Mouse (Mus musculus): ENCODE measurements around the gene Ipo4. TPM values are rescaled to one million over a fixed set of nuclear protein-coding genes. Genes with fewer than 3 reads are reported as not detected.

The Ipo4 gene
- polyA plus RNA-seq, 1 experiment from 2014 or later: 80.6 TPM

- Histone ChIP-seq H3K27me3 (ENCODE audit: control insufficient read depth, insufficient read depth, low read length) (no peaks in the 10 kb centered on the region), H3K4me1 (ENCODE audit: control insufficient read depth, insufficient read depth, low read length) (peaks cover 7% of the 10 kb centered on the region), H3K9me3 (ENCODE audit: control insufficient read depth, low read length) (no peaks in the 10 kb centered on the region), H3K27ac (ENCODE audit: low read depth, low read length) (no peak overlapping the region), H3K4me3 (ENCODE audit: low read depth, low read length) (no peak overlapping the region), H3K9ac (ENCODE audit: low read length) (no peak overlapping the region), H3K36me3 (ENCODE audit: control insufficient read depth, insufficient read depth, low read length) (peaks cover 5% of the 10 kb centered on the region; the same call in 1 of the 2 replicates), H3K4me2 (no peak overlapping the region)
- WGBS: 98% methylated on average over 2 of the region's 2 CpGs
- DNase-seq (ENCODE audit: low spot score, missing footprints) (no peak), ATAC-seq (ENCODE audit: low FRiP score) (no peak)
These were observed 49.6 kb downstream of the Ipo4 start for GRCm38 (mm10) chr14:55586149-55586548.

GRCm38 (mm10) chr14:55585566-55585960 is 50.2 kb downstream of the Ipo4 start:
- peaks cover 9% of the 10 kb centered on the region; the same call in 1 of the 2 replicates for H3K36me3 ChIP-seq (ENCODE audit: control insufficient read depth, insufficient read depth, low read length)
- H3K27ac ChIP-seq (ENCODE audit: low read depth, low read length): no peak overlapping the region
- WGBS: 65% methylated on average over 6 of the region's 6 CpGs
- no peak overlapping the region for H3K9ac ChIP-seq (ENCODE audit: low read length)
- DNase-seq (ENCODE audit: low spot score, missing footprints): no peak
- H3K27me3 ChIP-seq (ENCODE audit: control insufficient read depth, insufficient read depth, low read length): no peaks in the 10 kb centered on the region
- no peak overlapping the region; the same call in 1 of the 2 replicates for H3K4me2 ChIP-seq
- H3K4me3 ChIP-seq (ENCODE audit: low read depth, low read length): no peak overlapping the region
- H3K4me1 ChIP-seq (ENCODE audit: control insufficient read depth, insufficient read depth, low read length): peaks cover 7% of the 10 kb centered on the region
- ATAC-seq (ENCODE audit: low FRiP score): no peak
- no peaks in the 10 kb centered on the region for H3K9me3 ChIP-seq (ENCODE audit: control insufficient read depth, low read length)

GRCm38 (mm10) chr14:55584702-55585565 is 50.8 kb downstream of the Ipo4 start, which contains the start of gene Emc9:
Emc9 (minus strand) TSS chr14:55585302.
- peak; percentile 89 for DNase-seq (ENCODE audit: low spot score, missing footprints)
- Histone ChIP-seq H3K4me2 (peak within 1 kb of the TSS; percentile 60), H3K27me3 (ENCODE audit: control insufficient read depth, insufficient read depth, low read length) (no peaks in the 10 kb centered on the region), H3K36me3 (ENCODE audit: control insufficient read depth, insufficient read depth, low read length) (peaks cover 9% of the 10 kb centered on the region; the same call in 1 of the 2 replicates), H3K4me1 (ENCODE audit: control insufficient read depth, insufficient read depth, low read length) (peaks cover 2% of the 10 kb centered on the region), H3K9ac (ENCODE audit: low read length) (peak within 1 kb of the TSS; percentile 65), H3K9me3 (ENCODE audit: control insufficient read depth, low read length) (no peaks in the 10 kb centered on the region), H3K27ac (ENCODE audit: low read depth, low read length) (no peak within 1 kb of the TSS), H3K4me3 (ENCODE audit: low read depth, low read length) (peak within 1 kb of the TSS; percentile 43)
- peak; percentile 75 for ATAC-seq (ENCODE audit: low FRiP score)
- 2% methylated on average over 43 of the region's 43 CpGs for WGBS

- Histone ChIP-seq H3K4me3 (ENCODE audit: low read depth, low read length) (peak overlapping the region; percentile 43), H3K9ac (ENCODE audit: low read length) (peak overlapping the region; percentile 65), H3K4me2 (peak overlapping the region; percentile 60), H3K27me3 (ENCODE audit: control insufficient read depth, insufficient read depth, low read length) (no peaks in the 10 kb centered on the region), H3K9me3 (ENCODE audit: control insufficient read depth, low read length) (no peaks in the 10 kb centered on the region), H3K27ac (ENCODE audit: low read depth, low read length) (no peak overlapping the region), H3K36me3 (ENCODE audit: control insufficient read depth, insufficient read depth, low read length) (peaks cover 9% of the 10 kb centered on the region; the same call in 1 of the 2 replicates), H3K4me1 (ENCODE audit: control insufficient read depth, insufficient read depth, low read length) (peaks cover 2% of the 10 kb centered on the region)
- WGBS: 31% methylated on average over 5 of the region's 5 CpGs
- no peak for ATAC-seq (ENCODE audit: low FRiP score)
- DNase-seq (ENCODE audit: low spot score, missing footprints): no peak
These were observed 51.5 kb downstream of the Ipo4 start for GRCm38 (mm10) chr14:55584303-55584701.

- H3K27ac ChIP-seq (ENCODE audit: low read depth, low read length): no peak overlapping the region
- H3K9me3 ChIP-seq (ENCODE audit: control insufficient read depth, low read length): no peaks in the 10 kb centered on the region
- H3K27me3 ChIP-seq (ENCODE audit: control insufficient read depth, insufficient read depth, low read length): no peaks in the 10 kb centered on the region
- 75% methylated on average over 9 of the region's 9 CpGs for WGBS
- no peak overlapping the region for H3K4me3 ChIP-seq (ENCODE audit: low read depth, low read length)
- ATAC-seq (ENCODE audit: low FRiP score) (no peak), DNase-seq (ENCODE audit: low spot score, missing footprints) (no peak)
- H3K4me2 ChIP-seq: no peak overlapping the region
- H3K9ac ChIP-seq (ENCODE audit: low read length): no peak overlapping the region
- H3K4me1 ChIP-seq (ENCODE audit: control insufficient read depth, insufficient read depth, low read length): peaks cover 13% of the 10 kb centered on the region
- peaks cover 9% of the 10 kb centered on the region; the same call in 1 of the 2 replicates for H3K36me3 ChIP-seq (ENCODE audit: control insufficient read depth, insufficient read depth, low read length)
These were observed 53.6 kb downstream of the Ipo4 start for GRCm38 (mm10) chr14:55581981-55582681.

- Histone ChIP-seq H3K4me1 (ENCODE audit: control insufficient read depth, insufficient read depth, low read length) (peaks cover 13% of the 10 kb centered on the region), H3K4me2 (no peak overlapping the region), H3K27ac (ENCODE audit: low read depth, low read length) (no peak overlapping the region; the same call in 1 of the 2 replicates), H3K4me3 (ENCODE audit: low read depth, low read length) (no peak overlapping the region), H3K36me3 (ENCODE audit: control insufficient read depth, insufficient read depth, low read length) (peaks cover 9% of the 10 kb centered on the region; the same call in 1 of the 2 replicates), H3K9me3 (ENCODE audit: control insufficient read depth, low read length) (no peaks in the 10 kb centered on the region), H3K27me3 (ENCODE audit: control insufficient read depth, insufficient read depth, low read length) (no peaks in the 10 kb centered on the region), H3K9ac (ENCODE audit: low read length) (no peak overlapping the region)
- 94% methylated on average over 16 of the region's 16 CpGs for WGBS
- DNase-seq (ENCODE audit: low spot score, missing footprints): no peak
- no peak for ATAC-seq (ENCODE audit: low FRiP score)
These were observed 55.0 kb downstream of the Ipo4 start for GRCm38 (mm10) chr14:55580731-55581130.

- WGBS: 81% methylated on average over 23 of the region's 23 CpGs
- Histone ChIP-seq H3K9me3 (ENCODE audit: control insufficient read depth, low read length) (no peaks in the 10 kb centered on the region), H3K4me1 (ENCODE audit: control insufficient read depth, insufficient read depth, low read length) (peaks cover 13% of the 10 kb centered on the region), H3K4me2 (no peak overlapping the region), H3K9ac (ENCODE audit: low read length) (no peak overlapping the region), H3K36me3 (ENCODE audit: control insufficient read depth, insufficient read depth, low read length) (peaks cover 9% of the 10 kb centered on the region; the same call in 1 of the 2 replicates), H3K27ac (ENCODE audit: low read depth, low read length) (no peak overlapping the region), H3K27me3 (ENCODE audit: control insufficient read depth, insufficient read depth, low read length) (no peaks in the 10 kb centered on the region), H3K4me3 (ENCODE audit: low read depth, low read length) (no peak overlapping the region)
- ATAC-seq (ENCODE audit: low FRiP score) (no peak), DNase-seq (ENCODE audit: low spot score, missing footprints) (no peak)
These were observed 56.0 kb downstream of the Ipo4 start for GRCm38 (mm10) chr14:55579511-55580496.

- H3K4me2 ChIP-seq: peak overlapping the region; percentile 80
These were observed 57.0 kb downstream of the Ipo4 start for GRCm38 (mm10) chr14:55578668-55579269.

More at GRCm38 (mm10) chr14:55578668-55579269, 57.0 kb downstream of the Ipo4 start:
- Histone ChIP-seq H3K4me3 (ENCODE audit: low read depth, low read length) (peak overlapping the region; percentile 57), H3K9me3 (ENCODE audit: control insufficient read depth, low read length) (no peaks in the 10 kb centered on the region), H3K27ac (ENCODE audit: low read depth, low read length) (no peak overlapping the region; the same call in 1 of the 2 replicates), H3K9ac (ENCODE audit: low read length) (peak overlapping the region; percentile 90), H3K27me3 (ENCODE audit: control insufficient read depth, insufficient read depth, low read length) (no peaks in the 10 kb centered on the region), H3K4me1 (ENCODE audit: control insufficient read depth, insufficient read depth, low read length) (peaks cover 11% of the 10 kb centered on the region), H3K36me3 (ENCODE audit: control insufficient read depth, insufficient read depth, low read length) (peaks cover 9% of the 10 kb centered on the region; the same call in 1 of the 2 replicates)
- DNase-seq (ENCODE audit: low spot score, missing footprints): no peak
- 25% methylated on average over 6 of the region's 6 CpGs for WGBS
- peak; percentile 60; the same call in 1 of the 2 replicates for ATAC-seq (ENCODE audit: low FRiP score)
